Mouse (Mus musculus) forebrain, embryonic 15.5 days (tissue): ENCODE measurements at regions not wholly inside any gene's neighbourhood (a gene's known extent, or its start where the extent isn't known, plus 50 kb on each side); places are given as distances from the start of the nearest gene placed in this dataset.

Experiments used
- ATAC-seq: fragments of 200-750 bp; cut with Nextera tagmentation; replicated peaks from 2 replicates; pipeline ENCODE4 v1.8.0; 2017; ENCODE audit warnings: mild to moderate bottlenecking, moderate TSS enrichment, moderate library complexity
- H3K27ac ChIP-seq: fragments of 300-500 bp; sonication (generic); replicated peaks from 2 replicates; pipeline ENCODE4 v1.5.1; 2015; ENCODE audit warnings: mild to moderate bottlenecking, inconsistent platforms
- H3K27me3 ChIP-seq: fragments of 300-500 bp; sonication (generic); 2 replicates; pipeline ENCODE4 v1.6.1; 2015; ENCODE audit warnings: inconsistent platforms
- H3K36me3 ChIP-seq: fragments of 300-500 bp; sonication (generic); 2 replicates; pipeline ENCODE4 v1.6.1; 2015; ENCODE audit warnings: mild to moderate bottlenecking, inconsistent platforms
- H3K4me1 ChIP-seq: fragments of 300-500 bp; sonication (generic); 2 replicates; pipeline ENCODE4 v1.6.1; 2015; ENCODE audit warnings: inconsistent platforms
- H3K4me2 ChIP-seq: fragments of 300-500 bp; sonication (generic); replicated peaks from 2 replicates; pipeline ENCODE4 v1.6.1; 2015; ENCODE audit warnings: mild to moderate bottlenecking, inconsistent platforms
- H3K4me3 ChIP-seq: fragments of 300-500 bp; sonication (generic); 2 replicates; pipeline ENCODE4 v1.5.1; 2015; ENCODE audit warnings: mild to moderate bottlenecking, inconsistent platforms
- H3K9ac ChIP-seq: fragments of 300-500 bp; sonication (generic); replicated peaks from 2 replicates; pipeline ENCODE4 v1.6.1; 2015; ENCODE audit warnings: mild to moderate bottlenecking, inconsistent platforms
- H3K9me3 ChIP-seq: fragments of 300-500 bp; sonication (generic); 2 replicates; pipeline ENCODE4 v1.6.1; 2016; ENCODE audit warnings: inconsistent platforms
- WGBS: fragments of 180-500 bp; shearing (Covaris S2); methylation state at CpG from one replicate; pipeline ENCODE4 v1.1.7; 2015; ENCODE audit warnings: mixed read lengths; 5-methylcytosine and 5-hydroxymethylcytosine counted together

- ATAC-seq = peak; percentile 36
- no peak overlapping the region for H3K4me3 ChIP-seq
- H3K36me3 ChIP-seq = no peaks in the 10 kb centered on the region
- H3K27ac ChIP-seq = peak overlapping the region; percentile 31; the same call in 1 of the 2 replicates
- H3K9me3 ChIP-seq = no peaks in the 10 kb centered on the region
- H3K4me2 ChIP-seq = no peak overlapping the region
- H3K4me1 ChIP-seq = peaks cover 53% of the 10 kb centered on the region
- no peak overlapping the region for H3K9ac ChIP-seq
- 10% methylated on average over 11 of the region's 11 CpGs for WGBS
- H3K27me3 ChIP-seq = no peaks in the 10 kb centered on the region
These were observed 86.6 kb downstream of the Irs2 start for GRCm38 (mm10) chr8:10921439-10922191.

DNA sequence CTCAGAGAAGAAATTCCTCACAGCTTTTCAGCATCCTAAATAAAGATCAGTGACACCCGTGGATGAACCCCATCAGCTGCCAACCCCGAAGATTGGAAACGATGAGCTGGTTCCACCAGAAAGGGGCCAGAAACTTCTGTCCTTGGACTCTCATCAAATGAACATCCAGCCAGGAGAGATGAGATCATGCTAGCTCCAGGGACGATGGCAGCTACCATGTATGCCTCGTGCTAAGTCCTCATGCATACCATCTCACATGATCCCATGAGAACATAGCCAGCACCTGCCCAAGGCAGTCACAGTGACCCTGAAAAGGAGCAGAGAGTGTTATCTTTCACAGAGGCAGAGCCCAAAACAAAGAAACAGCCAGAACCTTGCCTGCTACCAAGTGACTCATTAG lies 88.6 kb downstream of the Irs2 start:
- 79% methylated on average over 5 of the region's 5 CpGs for WGBS

GRCm38 (mm10) chr8:10918403-10919035 lies 89.7 kb downstream of the Irs2 start:
- ATAC-seq = no peak
- Histone ChIP-seq H3K4me3 (no peak overlapping the region), H3K27me3 (no peaks in the 10 kb centered on the region), H3K36me3 (no peaks in the 10 kb centered on the region), H3K4me1 (peaks cover 23% of the 10 kb centered on the region), H3K9me3 (no peaks in the 10 kb centered on the region), H3K4me2 (no peak overlapping the region), H3K9ac (no peak overlapping the region), H3K27ac (no peak overlapping the region)
- 77% methylated on average over 5 of the region's 5 CpGs for WGBS

More for the DNA sequence above, 88.6 kb downstream of the Irs2 start:
- no peak overlapping the region for H3K9ac ChIP-seq
- no peak overlapping the region for H3K4me3 ChIP-seq
- no peaks in the 10 kb centered on the region for H3K9me3 ChIP-seq
- no peaks in the 10 kb centered on the region for H3K36me3 ChIP-seq
- H3K27ac ChIP-seq = no peak overlapping the region
- no peak for ATAC-seq
- H3K4me1 ChIP-seq = peaks cover 33% of the 10 kb centered on the region
- H3K4me2 ChIP-seq = no peak overlapping the region
- H3K27me3 ChIP-seq = no peaks in the 10 kb centered on the region

- Histone ChIP-seq H3K4me3 (no peak overlapping the region), H3K4me2 (no peak overlapping the region), H3K9me3 (no peaks in the 10 kb centered on the region), H3K4me1 (no peaks in the 10 kb centered on the region), H3K9ac (no peak overlapping the region), H3K27ac (no peak overlapping the region), H3K27me3 (no peaks in the 10 kb centered on the region), H3K36me3 (no peaks in the 10 kb centered on the region)
- 92% methylated on average over 8 of the region's 8 CpGs for WGBS
- no peak for ATAC-seq
These were observed 93.6 kb downstream of the Irs2 start for GRCm38 (mm10) chr8:10914616-10915015.

DNA sequence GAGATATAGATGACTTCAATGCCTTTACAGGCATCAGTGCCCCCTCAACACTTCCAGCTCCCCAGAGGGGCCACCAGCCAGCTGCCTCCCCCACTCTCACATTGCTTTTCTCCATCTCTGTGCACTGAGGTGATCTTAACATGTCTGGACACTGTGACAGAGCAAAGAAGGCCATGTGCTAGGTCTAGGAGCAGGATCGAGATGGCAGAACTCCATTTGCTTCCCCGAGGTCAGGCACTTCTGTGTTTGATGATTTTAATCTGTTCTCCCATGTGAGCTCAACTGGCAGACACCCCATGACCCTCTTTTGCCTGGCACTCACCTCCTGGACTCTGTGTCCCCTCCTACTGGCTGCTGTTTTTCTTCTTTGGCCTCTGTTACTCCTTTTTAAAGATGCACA lies 95.8 kb downstream of the Irs2 start:
- no peak for ATAC-seq

GRCm38 (mm10) chr8:10911371-10911770 lies 96.9 kb downstream of the Irs2 start:
- no peaks in the 10 kb centered on the region for H3K4me1 ChIP-seq
- no peak for ATAC-seq
- no peak overlapping the region for H3K27ac ChIP-seq
- no peaks in the 10 kb centered on the region for H3K36me3 ChIP-seq
- WGBS = 86% methylated on average over 4 of the region's 4 CpGs
- H3K9me3 ChIP-seq = no peaks in the 10 kb centered on the region
- no peak overlapping the region for H3K9ac ChIP-seq
- H3K27me3 ChIP-seq = no peaks in the 10 kb centered on the region
- H3K4me3 ChIP-seq = no peak overlapping the region
- H3K4me2 ChIP-seq = no peak overlapping the region

More for the DNA sequence above, 95.8 kb downstream of the Irs2 start:
- no peaks in the 10 kb centered on the region for H3K4me1 ChIP-seq
- H3K27me3 ChIP-seq = no peaks in the 10 kb centered on the region
- no peaks in the 10 kb centered on the region for H3K9me3 ChIP-seq
- H3K9ac ChIP-seq = no peak overlapping the region
- no peak overlapping the region for H3K4me2 ChIP-seq
- no peaks in the 10 kb centered on the region for H3K36me3 ChIP-seq
- whole genome bisulfite sequencing = 80% methylated on average over 2 of the region's 2 CpGs
- H3K4me3 ChIP-seq = no peak overlapping the region
- H3K27ac ChIP-seq = no peak overlapping the region

DNA sequence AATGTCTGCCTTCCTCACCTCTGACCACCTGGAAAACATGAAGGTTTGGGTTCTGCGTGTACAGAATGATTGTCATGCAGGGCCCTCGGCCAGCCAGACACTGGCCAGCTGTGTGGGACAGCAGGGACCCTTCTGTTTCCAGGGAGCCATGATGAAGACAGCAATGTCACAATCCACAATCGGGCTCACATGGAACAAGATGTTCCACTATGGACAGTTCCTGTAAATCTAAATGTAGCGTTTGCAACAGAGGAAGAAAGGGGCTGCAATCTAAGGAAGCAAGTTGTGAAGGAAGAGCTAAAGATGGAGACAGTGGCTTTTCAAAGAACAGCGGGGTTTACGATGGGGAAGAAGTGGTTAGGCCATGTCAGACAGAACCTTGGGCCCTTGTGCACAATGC lies 97.3 kb downstream of the Irs2 start:
- Histone ChIP-seq H3K4me3 (no peak overlapping the region), H3K36me3 (no peaks in the 10 kb centered on the region), H3K4me2 (no peak overlapping the region), H3K9me3 (no peaks in the 10 kb centered on the region), H3K4me1 (no peaks in the 10 kb centered on the region), H3K27ac (no peak overlapping the region), H3K9ac (no peak overlapping the region), H3K27me3 (no peaks in the 10 kb centered on the region)
- WGBS = 89% methylated on average over 6 of the region's 6 CpGs
- ATAC-seq = no peak

- no peak overlapping the region for H3K9ac ChIP-seq
- no peak overlapping the region for H3K4me3 ChIP-seq
- no peak overlapping the region for H3K27ac ChIP-seq
- WGBS = 63% methylated on average over 6 of the region's 6 CpGs
- H3K27me3 ChIP-seq = no peaks in the 10 kb centered on the region
- no peak for ATAC-seq
- no peaks in the 10 kb centered on the region for H3K36me3 ChIP-seq
- H3K4me2 ChIP-seq = no peak overlapping the region
- no peaks in the 10 kb centered on the region for H3K4me1 ChIP-seq
- no peaks in the 10 kb centered on the region for H3K9me3 ChIP-seq
These were observed 97.9 kb downstream of the Irs2 start for GRCm38 (mm10) chr8:10910244-10910872.

DNA sequence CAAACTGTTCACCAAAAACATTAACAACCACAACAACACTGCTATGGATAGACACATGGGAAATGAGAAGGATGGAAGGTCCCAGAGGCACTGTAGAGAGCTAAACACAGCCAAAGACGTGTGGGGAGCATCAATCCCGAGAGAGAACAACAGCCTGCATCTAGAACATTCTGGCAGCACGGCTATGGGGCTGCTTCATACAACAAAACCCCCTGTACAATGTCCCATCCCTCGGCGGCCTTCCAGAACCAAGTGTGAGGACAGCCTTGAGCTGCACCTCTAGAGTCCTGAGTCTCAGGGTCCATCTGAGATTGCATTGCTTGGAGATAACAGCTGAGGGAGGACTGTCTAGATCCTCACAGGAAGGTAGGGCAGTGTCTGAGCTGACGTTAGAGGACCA lies 99.1 kb downstream of the Irs2 start:
- H3K27ac ChIP-seq = no peak overlapping the region
- H3K4me1 ChIP-seq = no peaks in the 10 kb centered on the region
- no peaks in the 10 kb centered on the region for H3K9me3 ChIP-seq
- ATAC-seq = no peak
- no peaks in the 10 kb centered on the region for H3K27me3 ChIP-seq
- no peak overlapping the region for H3K4me2 ChIP-seq
- H3K36me3 ChIP-seq = no peaks in the 10 kb centered on the region
- 87% methylated on average over 6 of the region's 6 CpGs for WGBS
- H3K4me3 ChIP-seq = no peak overlapping the region
- H3K9ac ChIP-seq = no peak overlapping the region

GRCm38 (mm10) chr8:10906353-10906752 lies 101.9 kb downstream of the Irs2 start:
- Histone ChIP-seq H3K36me3 (no peaks in the 10 kb centered on the region), H3K9ac (no peak overlapping the region), H3K4me1 (no peaks in the 10 kb centered on the region), H3K9me3 (no peaks in the 10 kb centered on the region), H3K4me3 (no peak overlapping the region), H3K27ac (no peak overlapping the region), H3K4me2 (no peak overlapping the region), H3K27me3 (no peaks in the 10 kb centered on the region)
- ATAC-seq = no peak
- WGBS = 74% methylated on average over 6 of the region's 6 CpGs

GRCm38 (mm10) chr8:10905761-10906160 lies 102.5 kb downstream of the Irs2 start:
- 88% methylated on average over 5 of the region's 5 CpGs for WGBS
- no peaks in the 10 kb centered on the region for H3K9me3 ChIP-seq
- no peak overlapping the region for H3K4me2 ChIP-seq
- no peak overlapping the region for H3K4me3 ChIP-seq
- ATAC-seq = no peak
- H3K4me1 ChIP-seq = no peaks in the 10 kb centered on the region
- H3K27me3 ChIP-seq = no peaks in the 10 kb centered on the region
- H3K27ac ChIP-seq = no peak overlapping the region
- H3K9ac ChIP-seq = no peak overlapping the region
- no peaks in the 10 kb centered on the region for H3K36me3 ChIP-seq

DNA sequence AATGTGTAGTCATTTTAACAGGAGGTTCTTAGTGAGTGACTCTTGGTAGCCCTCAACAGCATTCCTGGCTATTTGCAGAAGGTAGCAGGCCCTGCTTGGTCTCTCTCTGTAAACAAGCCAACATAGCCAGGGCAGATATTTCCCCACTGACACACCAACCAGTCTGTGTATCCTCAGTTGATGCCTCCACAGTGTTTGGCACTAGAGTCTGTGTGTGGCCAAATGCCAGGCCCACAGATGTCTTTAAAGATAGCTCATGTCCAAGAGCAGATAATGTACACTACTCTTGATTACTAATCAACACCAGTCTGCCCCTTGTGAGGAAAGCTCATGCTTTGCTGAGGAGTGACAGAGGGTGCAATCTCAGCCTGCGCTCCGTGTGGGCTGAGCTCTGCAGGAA lies 104.3 kb downstream of the Irs2 start:
- WGBS = 78% methylated on average over 2 of the region's 2 CpGs
- no peaks in the 10 kb centered on the region for H3K9me3 ChIP-seq
- H3K27me3 ChIP-seq = no peaks in the 10 kb centered on the region
- H3K36me3 ChIP-seq = no peaks in the 10 kb centered on the region
- H3K4me1 ChIP-seq = peaks cover 13% of the 10 kb centered on the region
- H3K9ac ChIP-seq = no peak overlapping the region
- H3K4me2 ChIP-seq = no peak overlapping the region
- H3K27ac ChIP-seq = no peak overlapping the region
- no peak for ATAC-seq
- H3K4me3 ChIP-seq = no peak overlapping the region
